Mouse (Mus musculus): Measurements from ENCODE around the gene Cd3e.

DNA sequence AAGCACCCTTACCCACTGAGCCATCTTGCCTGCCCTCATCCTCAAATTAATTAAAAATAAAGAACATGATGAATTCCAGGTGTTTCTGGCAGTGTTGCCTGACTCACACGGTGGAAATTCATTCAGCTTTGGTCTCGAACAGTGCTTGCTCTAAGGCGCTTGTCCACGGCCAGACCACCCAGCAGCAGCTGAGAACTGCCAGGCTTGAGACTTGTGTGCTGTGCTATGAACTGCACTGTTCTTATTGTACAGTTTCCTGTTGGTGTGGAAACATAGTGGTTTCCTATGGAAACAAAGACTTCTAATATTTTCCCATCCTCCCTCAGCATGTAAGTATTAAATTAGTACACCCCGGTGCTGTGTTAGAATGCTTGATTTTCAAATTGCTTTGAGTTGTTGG is 22.5 kb downstream of the Cd3e start:
- no peak for TF ChIP-seq POLR2A (IDR thresholded peaks at IDR 0.05; ENCODE audit: borderline replicate concordance, insufficient read depth, low read length)
- TF ChIP-seq CTCF (IDR thresholded peaks at IDR 0.05; ENCODE audit: borderline replicate concordance, insufficient read depth, low read depth, low read length) = no peak

Data from cerebellum, adult 2 months (tissue).